Mouse (Mus musculus): ENCODE measurements around the gene Foxr1. TPM values are rescaled to one million over a fixed set of nuclear protein-coding genes. Genes with fewer than 3 reads are reported as not detected.

The Foxr1 gene
- polyA plus RNA-seq, 1 experiment from 2014 or later = not detected

DNA sequence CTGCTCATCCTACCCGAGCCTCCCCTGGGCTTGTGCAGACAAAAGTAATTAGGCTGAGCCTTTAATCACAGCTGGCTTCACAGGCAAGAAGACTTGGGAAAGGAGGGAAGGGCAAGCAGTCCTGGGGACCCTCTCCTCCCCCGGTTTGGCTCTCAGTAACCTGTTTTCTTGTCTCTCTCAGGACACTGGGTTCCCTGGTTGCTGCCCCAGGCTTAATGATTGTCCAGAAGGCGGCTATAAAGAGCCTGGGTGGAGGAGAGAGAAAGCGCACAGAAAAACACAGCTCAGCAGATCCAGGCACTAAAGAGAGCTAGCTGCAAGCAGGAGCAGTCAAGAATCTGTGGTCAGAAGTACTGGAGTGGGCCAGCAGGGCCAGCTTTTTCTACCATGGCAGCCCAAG, 42.8 kb downstream of the Foxr1 start:
- Histone ChIP-seq H3K4me1 (replicated peaks) (peaks cover 23% of the 10 kb centered on the region), H3K27ac (ENCODE audit: poor library complexity, severe bottlenecking) (no peak overlapping the region), H3K9ac (peak overlapping the region; percentile 59), H3K9me3 (replicated peaks) (no peaks in the 10 kb centered on the region), H3K4me3 (peak overlapping the region; percentile 82), H3K27me3 (replicated peaks) (no peaks in the 10 kb centered on the region), H3K4me2 (peak overlapping the region; percentile 95), H3K36me3 (peaks cover 46% of the 10 kb centered on the region)
- ATAC-seq (ENCODE audit: insufficient number of reproducible peaks, low FRiP score) = no peak
- WGBS = 35% methylated on average over 4 of the region's 4 CpGs

DNA sequence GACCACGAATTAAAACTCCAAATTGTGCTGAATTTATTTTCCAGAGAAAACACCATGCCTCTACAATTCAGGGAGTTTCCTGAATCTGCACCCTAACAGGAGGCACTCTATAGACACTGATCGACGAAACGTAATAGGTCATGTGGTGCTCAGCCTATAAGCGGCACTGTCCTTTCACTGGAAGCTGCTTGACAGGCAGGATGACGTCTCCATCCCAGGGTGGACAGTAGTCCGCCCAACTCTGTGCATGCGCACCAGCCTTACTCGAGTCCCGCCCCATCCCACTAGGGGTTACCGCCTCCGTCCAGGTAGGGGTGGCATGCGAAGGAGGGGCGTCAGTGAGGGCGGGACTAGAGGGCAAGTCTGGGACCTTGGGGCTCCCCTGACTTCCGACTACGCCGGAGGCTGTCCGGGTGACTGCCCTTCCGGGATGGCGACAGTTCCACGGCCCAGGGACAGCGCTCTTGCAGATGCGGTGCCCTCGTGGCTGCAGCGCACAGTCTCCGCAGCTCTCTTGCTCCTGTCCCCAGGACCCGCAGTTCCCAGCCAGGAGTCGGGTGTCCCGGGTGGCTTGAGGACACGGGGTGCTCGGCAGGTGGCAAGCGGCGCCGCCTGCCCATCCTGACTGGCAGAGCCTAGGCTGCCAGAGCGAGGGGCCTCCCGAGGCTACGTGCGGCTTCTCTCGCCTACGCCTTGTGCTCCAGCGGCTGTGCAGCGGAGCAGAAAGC, 44.1 kb downstream of the Foxr1 start, which contains the start of gene Slc37a4:
Gene Slc37a4 (plus strand): TSS at position 169 of the 728 bp plus-strand sequence.
- Histone ChIP-seq H3K9me3 (replicated peaks) (no peaks in the 10 kb centered on the region), H3K4me2 (peak within 1 kb of the TSS; percentile 95), H3K4me1 (replicated peaks) (peaks cover 23% of the 10 kb centered on the region), H3K27me3 (replicated peaks) (no peaks in the 10 kb centered on the region), H3K36me3 (peaks cover 36% of the 10 kb centered on the region), H3K4me3 (peak within 1 kb of the TSS; percentile 82), H3K27ac (ENCODE audit: poor library complexity, severe bottlenecking) (peak within 1 kb of the TSS; percentile 93), H3K9ac (peak within 1 kb of the TSS; percentile 92)
- WGBS = under 1% methylated on average over 43 of the region's 43 CpGs
- ATAC-seq (ENCODE audit: insufficient number of reproducible peaks, low FRiP score) = peak; percentile 99

DNA sequence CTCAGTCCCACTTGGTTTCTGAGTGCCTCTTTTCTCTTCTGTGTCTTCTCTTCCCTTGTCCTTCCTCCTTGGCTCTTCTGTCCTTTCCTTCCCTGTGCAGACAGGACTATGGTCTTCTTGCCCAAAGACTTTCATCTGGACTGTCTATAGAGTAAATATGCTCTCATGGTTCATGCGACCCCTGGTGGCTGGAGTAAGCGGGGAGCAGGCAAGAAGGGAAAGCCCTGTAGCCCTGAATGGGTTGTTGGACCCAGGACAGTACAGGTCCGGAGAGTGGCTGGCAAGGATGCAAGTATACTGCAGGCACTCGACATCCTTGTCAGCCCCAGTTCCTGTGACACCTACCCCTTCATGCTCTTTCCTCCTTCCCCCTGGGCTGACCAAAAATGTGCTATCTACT, 49.5 kb downstream of the Foxr1 start:
- Histone ChIP-seq H3K9ac (no peak overlapping the region), H3K4me3 (no peak overlapping the region), H3K4me1 (replicated peaks) (0 out of 2 replicates have a peak, but pooled peaks cover 5% of the 10 kb centered on the region), H3K27ac (ENCODE audit: poor library complexity, severe bottlenecking) (no peak overlapping the region), H3K27me3 (replicated peaks) (no peaks in the 10 kb centered on the region), H3K9me3 (replicated peaks) (no peaks in the 10 kb centered on the region), H3K36me3 (peaks cover 54% of the 10 kb centered on the region), H3K4me2 (no peak overlapping the region)
- 33% methylated on average over 4 of the region's 4 CpGs for WGBS
- 0 out of 2 replicates have a peak, but pooled peaks have one; percentile 29 for ATAC-seq (ENCODE audit: insufficient number of reproducible peaks, low FRiP score)

DNA sequence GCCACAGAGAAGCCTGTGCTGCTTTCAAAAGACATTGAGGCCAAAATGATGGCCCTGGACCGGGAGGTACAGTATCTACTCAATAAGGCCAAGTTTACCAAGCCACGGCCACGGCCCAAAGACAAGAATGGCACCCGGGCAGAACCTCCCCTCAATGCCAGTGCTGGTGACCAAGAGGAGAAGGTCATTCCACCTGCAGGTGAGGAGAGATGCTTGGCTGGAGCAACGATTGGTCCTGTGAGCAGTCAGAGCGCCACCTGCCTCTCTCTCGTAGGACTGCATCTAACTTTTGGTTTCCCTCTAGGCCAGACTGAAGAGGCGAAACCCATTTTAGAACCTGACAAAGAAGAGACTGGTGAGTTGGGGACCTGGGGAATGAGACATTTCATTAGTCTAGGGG, 51.7 kb downstream of the Foxr1 start:
- H3K36me3 ChIP-seq = peaks cover 75% of the 10 kb centered on the region
- no peak for ATAC-seq (ENCODE audit: insufficient number of reproducible peaks, low FRiP score)
- no peaks in the 10 kb centered on the region for H3K9me3 ChIP-seq (replicated peaks)
- H3K4me1 ChIP-seq (replicated peaks) = no peaks in the 10 kb centered on the region
- no peak overlapping the region for H3K4me3 ChIP-seq
- no peak overlapping the region for H3K4me2 ChIP-seq
- H3K27me3 ChIP-seq (replicated peaks) = no peaks in the 10 kb centered on the region
- no peak overlapping the region for H3K27ac ChIP-seq (ENCODE audit: poor library complexity, severe bottlenecking)
- no peak overlapping the region for H3K9ac ChIP-seq
- WGBS = 65% methylated on average over 8 of the region's 8 CpGs

DNA sequence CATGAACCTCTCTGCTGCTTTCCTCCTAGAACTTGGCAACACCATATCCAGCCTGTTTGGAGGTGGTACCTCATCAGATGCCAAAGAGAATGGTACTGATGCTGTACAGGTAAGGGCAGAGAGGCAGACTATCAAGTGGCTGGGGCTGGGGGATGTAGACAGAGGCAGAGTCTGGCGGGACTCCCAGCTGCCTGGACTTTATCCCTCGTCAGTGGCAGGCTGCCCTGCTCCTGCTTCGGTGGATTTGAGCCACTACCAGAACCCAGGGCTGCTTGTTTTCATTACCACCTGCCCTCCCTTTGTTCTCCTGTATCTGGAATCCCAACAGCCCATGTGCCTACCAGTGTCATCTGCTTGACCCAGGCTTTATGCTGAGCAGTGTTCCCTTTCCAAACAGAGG, 53.7 kb downstream of the Foxr1 start:
- no peak for ATAC-seq (ENCODE audit: insufficient number of reproducible peaks, low FRiP score)
- no peak overlapping the region for H3K9ac ChIP-seq
- H3K36me3 ChIP-seq = peaks cover 96% of the 10 kb centered on the region
- H3K27me3 ChIP-seq (replicated peaks) = no peaks in the 10 kb centered on the region
- no peaks in the 10 kb centered on the region for H3K4me1 ChIP-seq (replicated peaks)
- WGBS = 69% methylated on average over 3 of the region's 3 CpGs
- H3K27ac ChIP-seq (ENCODE audit: poor library complexity, severe bottlenecking) = no peak overlapping the region
- no peak overlapping the region for H3K4me2 ChIP-seq
- no peak overlapping the region for H3K4me3 ChIP-seq
- no peaks in the 10 kb centered on the region for H3K9me3 ChIP-seq (replicated peaks)

DNA sequence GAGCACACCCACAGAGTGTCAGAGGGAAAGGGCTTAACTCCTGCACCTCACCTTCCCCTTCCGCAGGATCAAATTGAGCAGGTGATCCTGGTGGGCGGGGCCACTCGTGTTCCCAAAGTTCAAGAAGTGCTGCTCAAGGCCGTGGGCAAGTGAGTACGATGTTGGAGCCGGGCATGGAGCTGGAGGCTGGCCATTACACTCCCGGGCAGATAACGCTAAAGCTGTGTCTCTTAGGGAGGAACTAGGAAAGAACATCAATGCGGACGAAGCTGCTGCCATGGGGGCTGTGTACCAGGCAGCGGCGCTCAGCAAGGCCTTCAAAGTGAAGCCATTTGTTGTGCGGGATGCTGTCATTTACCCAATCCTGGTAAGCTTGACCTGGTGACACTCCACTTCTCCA, 56.3 kb downstream of the Foxr1 start:
- Histone ChIP-seq H3K27me3 (replicated peaks) (no peaks in the 10 kb centered on the region), H3K9me3 (replicated peaks) (no peaks in the 10 kb centered on the region), H3K36me3 (peaks cover 87% of the 10 kb centered on the region), H3K4me3 (no peak overlapping the region), H3K4me1 (replicated peaks) (peaks cover 11% of the 10 kb centered on the region), H3K4me2 (no peak overlapping the region), H3K9ac (no peak overlapping the region), H3K27ac (ENCODE audit: poor library complexity, severe bottlenecking) (no peak overlapping the region)
- no peak for ATAC-seq (ENCODE audit: insufficient number of reproducible peaks, low FRiP score)
- WGBS = 88% methylated on average over 13 of the region's 13 CpGs

Small RNA genes lying within 50 kb of the gene (microRNA-seq; reads per million reads assigned to microRNA genes)
- gene Mir7085 = not detected

Other genes with a start within 250 kb of the Foxr1 start
- gene Cbl, start 207.1 kb downstream of the Foxr1 start, polyA plus RNA-seq (2016; fragmentation: Nextera tagmentation; extraction: Ambion mirVana) = 18.3 and 20.0 TPM in 2 replicates
- not detected in 2 replicates for gene Ccdc153, start 200.5 kb downstream of the Foxr1 start, polyA plus RNA-seq (2016; fragmentation: Nextera tagmentation; extraction: Ambion mirVana)
- not detected in 2 replicates for gene Pdzd3, start 189.7 kb downstream of the Foxr1 start, polyA plus RNA-seq (2016; fragmentation: Nextera tagmentation; extraction: Ambion mirVana)
- 6.9 and 7.7 TPM in 2 replicates for gene Nlrx1, start 172.5 kb downstream of the Foxr1 start, polyA plus RNA-seq (2016; fragmentation: Nextera tagmentation; extraction: Ambion mirVana)
- 4.3 and 4.6 TPM in 2 replicates for gene Abcg4, start 152.5 kb downstream of the Foxr1 start, polyA plus RNA-seq (2016; fragmentation: Nextera tagmentation; extraction: Ambion mirVana)
- gene Hinfp, start 135.5 kb downstream of the Foxr1 start, polyA plus RNA-seq (2016; fragmentation: Nextera tagmentation; extraction: Ambion mirVana) = 16.5 and 18.3 TPM in 2 replicates
- gene C2cd2l, start 120.9 kb downstream of the Foxr1 start, polyA plus RNA-seq (2016; fragmentation: Nextera tagmentation; extraction: Ambion mirVana) = 8.6 and 10.3 TPM in 2 replicates
- gene Dpagt1, start 115.1 kb downstream of the Foxr1 start, polyA plus RNA-seq (2016; fragmentation: Nextera tagmentation; extraction: Ambion mirVana) = 29.7 and 31.4 TPM in 2 replicates
- gene H2afx, start 106.4 kb downstream of the Foxr1 start, polyA plus RNA-seq (2016; fragmentation: Nextera tagmentation; extraction: Ambion mirVana) = 221 and 231 TPM in 2 replicates
- gene Hmbs, start 96.9 kb downstream of the Foxr1 start, polyA plus RNA-seq (2016; fragmentation: Nextera tagmentation; extraction: Ambion mirVana) = 158 and 176 TPM in 2 replicates
- gene Vps11, start 79.5 kb downstream of the Foxr1 start, polyA plus RNA-seq (2016; fragmentation: Nextera tagmentation; extraction: Ambion mirVana) = 19.7 and 21.8 TPM in 2 replicates
- gene Hyou1, start 61.6 kb downstream of the Foxr1 start, polyA plus RNA-seq (2016; fragmentation: Nextera tagmentation; extraction: Ambion mirVana) = 21.5 and 23.6 TPM in 2 replicates
- 28.1 and 33.0 TPM in 2 replicates for gene Slc37a4, start 44.3 kb downstream of the Foxr1 start, polyA plus RNA-seq (2016; fragmentation: Nextera tagmentation; extraction: Ambion mirVana)
- 1,234 and 1,239 TPM in 2 replicates for gene Rps25, start 34.0 kb downstream of the Foxr1 start, polyA plus RNA-seq (2016; fragmentation: Nextera tagmentation; extraction: Ambion mirVana)
- gene Trappc4, start 33.5 kb downstream of the Foxr1 start, polyA plus RNA-seq (2016; fragmentation: Nextera tagmentation; extraction: Ambion mirVana) = 82.6 and 85.2 TPM in 2 replicates
- 19.1 and 21.6 TPM in 2 replicates for gene Ccdc84, start 22.6 kb downstream of the Foxr1 start, polyA plus RNA-seq (2016; fragmentation: Nextera tagmentation; extraction: Ambion mirVana)
- gene Upk2, start 13.8 kb upstream of the Foxr1 start, polyA plus RNA-seq (2016; fragmentation: Nextera tagmentation; extraction: Ambion mirVana) = 0.42 TPM in 1 of 2 replicates, not detected in the other
- 11.3 and 12.3 TPM in 2 replicates for gene Bcl9l, start 41.7 kb upstream of the Foxr1 start, polyA plus RNA-seq (2016; fragmentation: Nextera tagmentation; extraction: Ambion mirVana)
- not detected in 2 replicates for gene Cxcr5, start 120.7 kb upstream of the Foxr1 start, polyA plus RNA-seq (2016; fragmentation: Nextera tagmentation; extraction: Ambion mirVana)
- gene Ddx6, start 163.8 kb upstream of the Foxr1 start, polyA plus RNA-seq (2016; fragmentation: Nextera tagmentation; extraction: Ambion mirVana) = 12.4 and 13.5 TPM in 2 replicates
- not detected in 2 replicates for gene Treh, start 232.1 kb upstream of the Foxr1 start, polyA plus RNA-seq (2016; fragmentation: Nextera tagmentation; extraction: Ambion mirVana)